Mouse (Mus musculus) gastrocnemius, postnatal 25 days (tissue): Measurements from ENCODE around the gene Ccdc141. TPM values are rescaled to one million over a fixed set of nuclear protein-coding genes. Genes with fewer than 3 reads are reported as not detected.
A peak's percentile ranks its signal among the peaks of the same experiment; 100 is the strongest.
"Not testable (repeated sequence)": the region's sequence is repeated elsewhere in the genome, so short reads cannot be mapped to it uniquely, and the experiment has no call there.

ENCODE experiments used
- DNase-seq: peaks from one replicate; pipeline ENCODE4 v3.0.0; 2022
- total RNA-seq, 2 experiments: library from RNA; stranded (reverse); gene quantifications; 1 replicate in 1 of 2; 2 replicates in 1 of 2; pipeline ENCODE4 v1.2.3; 2021

Gene Ccdc141
- total RNA-seq, 2 experiments from 2014 or later: 10.7 to 14.5 TPM

- no peak for DNase-seq
Observed at GRCm38 (mm10) chr2:77059596-77059995, 110.8 kb downstream of the Ccdc141 start.

- no peak for DNase-seq
Observed at GRCm38 (mm10) chr2:77056367-77056766, 114.1 kb downstream of the Ccdc141 start.

- peak; percentile 30 for DNase-seq
Observed at GRCm38 (mm10) chr2:77042912-77043311, 127.5 kb downstream of the Ccdc141 start.

- no peak for DNase-seq
Observed at GRCm38 (mm10) chr2:77039683-77040082, 130.8 kb downstream of the Ccdc141 start.

- DNase-seq: no peak
Observed at GRCm38 (mm10) chr2:77039281-77039680, 131.2 kb downstream of the Ccdc141 start.

GRCm38 (mm10) chr2:77037211-77037610 lies 133.2 kb downstream of the Ccdc141 start:
- peak; percentile 74 for DNase-seq

GRCm38 (mm10) chr2:77034112-77034511 lies 136.3 kb downstream of the Ccdc141 start:
- peak; percentile 39 for DNase-seq

GRCm38 (mm10) chr2:77033322-77034060 lies 136.9 kb downstream of the Ccdc141 start:
- no peak for DNase-seq

GRCm38 (mm10) chr2:77020649-77021048 lies 149.8 kb downstream of the Ccdc141 start:
- DNase-seq: no peak

- DNase-seq: no peak
Observed at GRCm38 (mm10) chr2:77017735-77018134, 152.7 kb downstream of the Ccdc141 start.

GRCm38 (mm10) chr2:77013449-77013848 lies 157.0 kb downstream of the Ccdc141 start:
- not testable (repeated sequence) for DNase-seq

GRCm38 (mm10) chr2:77011981-77012380 lies 158.5 kb downstream of the Ccdc141 start:
- DNase-seq: no peak

GRCm38 (mm10) chr2:77007015-77007414 lies 163.4 kb downstream of the Ccdc141 start:
- no peak for DNase-seq

- no peak for DNase-seq
Observed at GRCm38 (mm10) chr2:77003148-77003547, 167.3 kb downstream of the Ccdc141 start.

GRCm38 (mm10) chr2:76998351-76998750 lies 172.1 kb downstream of the Ccdc141 start:
- DNase-seq: peak; percentile 73

GRCm38 (mm10) chr2:76992493-76993201 lies 177.8 kb downstream of the Ccdc141 start:
- DNase-seq: no peak

- DNase-seq: no peak
Observed at GRCm38 (mm10) chr2:76987317-76987716, 183.1 kb downstream of the Ccdc141 start.

- no peak for DNase-seq
Observed at GRCm38 (mm10) chr2:76984384-76984783, 186.1 kb downstream of the Ccdc141 start.

GRCm38 (mm10) chr2:76983601-76984000 lies 186.8 kb downstream of the Ccdc141 start:
- no peak for DNase-seq

- peak; percentile 84 for DNase-seq
Observed at GRCm38 (mm10) chr2:76982391-76983145, 187.9 kb downstream of the Ccdc141 start, which contains the start of gene Ttn. Ttn (minus strand) TSS chr2:76982547.

- DNase-seq: peak; percentile 75
Observed at GRCm38 (mm10) chr2:76981717-76982116, 188.7 kb downstream of the Ccdc141 start.

- DNase-seq: peak; percentile 54
Observed at GRCm38 (mm10) chr2:76980146-76980545, 190.3 kb downstream of the Ccdc141 start.

- peak; percentile 62 for DNase-seq
Observed at GRCm38 (mm10) chr2:76977650-76978049, 192.8 kb downstream of the Ccdc141 start.
